Mouse (Mus musculus): ENCODE data around the gene Gm42791. TPM values are rescaled to one million over a fixed set of nuclear protein-coding genes. Genes with fewer than 3 reads are reported as not detected.

Gm42791 gene
- total and polyA plus RNA-seq, 3 experiments, result 0.42 to 1.3 TPM; not detected in 1

DNA sequence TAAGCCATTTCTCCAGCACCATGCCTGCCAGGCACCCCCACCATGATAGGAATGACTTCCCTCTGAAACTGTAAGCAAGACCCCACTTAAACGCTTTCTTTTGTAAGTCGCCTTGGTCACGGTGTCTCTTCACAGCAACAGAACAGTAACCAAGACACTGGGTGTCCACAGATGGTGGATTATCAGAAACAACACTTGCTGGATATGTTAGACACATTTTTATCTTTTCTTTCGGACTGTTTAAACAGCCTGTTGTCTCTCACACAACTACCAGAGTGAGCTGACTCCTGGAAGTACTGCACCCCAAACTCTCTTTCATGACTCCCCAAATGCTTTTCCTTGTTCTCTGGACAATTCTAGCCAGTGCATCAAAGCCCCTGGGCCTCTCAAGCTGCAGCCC, 104.7 kb downstream of the Gm42791 start:
- Histone ChIP-seq H3K27ac (ENCODE audit: insufficient read depth, low read depth) (no peak overlapping the region), H3K4me3 (replicated peaks in 1 of 3; ENCODE audit: low read depth in 2 of 3, low read length in 2 of 3, poor library complexity in 1 of 3) (no peak overlapping the region), H3K27me3 (replicated peaks) (no peaks in the 10 kb centered on the region), H3K9me3 (replicated peaks; ENCODE audit: low read length) (peaks cover 10% of the 10 kb centered on the region), H3K36me3 (replicated peaks in 1 of 2; ENCODE audit: control insufficient read depth in 1 of 2, insufficient read depth in 1 of 2, low read length in 1 of 2) (peaks cover 20 to 46% of the 10 kb centered on the region in 2 experiments), H3K4me1 (ENCODE audit: control insufficient read depth in 1 of 2, insufficient read depth in 2 of 2) (peaks cover 7 to 22% of the 10 kb centered on the region in 2 experiments; a peak in 3 of 4 replicates), H3K4me2 (ENCODE audit: insufficient read depth, low read depth, poor library complexity, severe bottlenecking) (no peak overlapping the region), H3K79me2 (replicated peaks; ENCODE audit: control insufficient read depth, extremely low read depth, insufficient read depth, poor library complexity, severe bottlenecking) (no peaks in the 10 kb centered on the region), H3K9ac (ENCODE audit: insufficient read depth, low read depth) (no peak overlapping the region)
- dilution Hi-C loops (cut with MboI; ENCODE audit: extremely low pct_ligation_motif_present, extremely low pct_unique_long_range_greater_than_20kb, low sequenced_read_pairs), result no loop called here
- DNase-seq (ENCODE audit: extremely low read depth), result no peak
- TF ChIP-seq RCOR1 (conservative IDR thresholded peaks at IDR 0.05; ENCODE audit: low read depth, low read length), result no peak
- no peak for TF ChIP-seq ELF1 (IDR thresholded peaks at IDR 0.05; ENCODE audit: low read depth, low read length)
- TF ChIP-seq MAFK (IDR thresholded peaks at IDR 0.05; ENCODE audit: insufficient replicate concordance, low read length), result no peak
- no peak for TF ChIP-seq JUND (conservative IDR thresholded peaks at IDR 0.05; ENCODE audit: low read depth, low read length)
- TF ChIP-seq MAZ (IDR thresholded peaks at IDR 0.05; ENCODE audit: low read depth, low read length), result no peak
- no peak for TF ChIP-seq HCFC1 (IDR thresholded peaks at IDR 0.05; ENCODE audit: low read depth, low read length)
- no peak for TF ChIP-seq SIN3A (IDR thresholded peaks at IDR 0.05; ENCODE audit: low read length)
- TF ChIP-seq RAD21 (IDR thresholded peaks at IDR 0.05; ENCODE audit: low read depth, low read length), result no peak
- no peak for TF ChIP-seq NELFE (IDR thresholded peaks at IDR 0.05; ENCODE audit: low read depth, low read length)
- TF ChIP-seq PAX5 (IDR thresholded peaks at IDR 0.05; ENCODE audit: low read length), result no peak
- TF ChIP-seq KAT2A (IDR thresholded peaks at IDR 0.05; ENCODE audit: insufficient replicate concordance, low read length), result no peak
- no peak for TF ChIP-seq USF1 (IDR thresholded peaks at IDR 0.05; ENCODE audit: low read depth, low read length)
- in situ Hi-C loops (cut with MboI; ENCODE audit: low pct_ligation_motif_present, low pct_unique_long_range_greater_than_20kb, low sequenced_read_pairs), result no loop called here

DNA sequence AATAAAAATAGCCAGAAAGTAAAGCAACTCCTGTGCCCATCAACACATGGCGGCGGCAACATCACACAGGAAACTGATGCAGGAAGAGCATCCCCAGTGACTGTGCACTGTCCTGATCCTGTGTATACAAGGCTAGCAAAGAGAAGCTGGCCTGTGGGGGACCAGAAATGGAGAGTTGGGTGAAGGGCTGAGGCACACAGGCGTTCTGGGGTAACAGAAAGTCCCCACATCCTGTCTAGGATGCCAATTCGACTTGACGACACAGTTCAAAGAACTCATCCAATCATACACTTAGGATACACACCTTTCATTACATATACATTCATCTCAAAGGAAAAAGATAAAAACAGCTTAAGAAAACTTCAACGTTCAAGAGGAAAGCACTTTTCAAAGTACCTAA, 106.9 kb downstream of the Gm42791 start:
- Histone ChIP-seq H3K27me3 (replicated peaks) (no peaks in the 10 kb centered on the region), H3K4me1 (ENCODE audit: control insufficient read depth in 1 of 2, insufficient read depth in 2 of 2) (peaks cover 0 to 16% of the 10 kb centered on the region in 2 experiments; a peak in 2 of 4 replicates), H3K36me3 (replicated peaks in 1 of 2; ENCODE audit: control insufficient read depth in 1 of 2, insufficient read depth in 1 of 2, low read length in 1 of 2) (peaks cover 15 to 45% of the 10 kb centered on the region in 2 experiments), H3K27ac (ENCODE audit: insufficient read depth, low read depth) (no peak overlapping the region), H3K4me3 (replicated peaks in 1 of 3; ENCODE audit: low read depth in 2 of 3, low read length in 2 of 3, poor library complexity in 1 of 3) (no peak overlapping the region), H3K9me3 (replicated peaks; ENCODE audit: low read length) (peaks cover 9% of the 10 kb centered on the region), H3K9ac (ENCODE audit: insufficient read depth, low read depth) (no peak overlapping the region), H3K4me2 (ENCODE audit: insufficient read depth, low read depth, poor library complexity, severe bottlenecking) (no peak overlapping the region), H3K79me2 (replicated peaks; ENCODE audit: control insufficient read depth, extremely low read depth, insufficient read depth, poor library complexity, severe bottlenecking) (no peaks in the 10 kb centered on the region)
- in situ Hi-C loops (cut with MboI; ENCODE audit: low pct_ligation_motif_present, low pct_unique_long_range_greater_than_20kb, low sequenced_read_pairs), result no loop called here
- dilution Hi-C loops (cut with MboI; ENCODE audit: extremely low pct_ligation_motif_present, extremely low pct_unique_long_range_greater_than_20kb, low sequenced_read_pairs), result no loop called here
- TF ChIP-seq ZNF384 (IDR thresholded peaks at IDR 0.05; ENCODE audit: low read depth, low read length), result no peak
- TF ChIP-seq NRF1 (IDR thresholded peaks at IDR 0.05; ENCODE audit: low read depth, low read length), result no peak
- TF ChIP-seq KAT2A (IDR thresholded peaks at IDR 0.05; ENCODE audit: insufficient replicate concordance, low read length), result no peak
- no peak for TF ChIP-seq ZC3H11A (IDR thresholded peaks at IDR 0.05; ENCODE audit: low read depth, low read length)
- TF ChIP-seq JUND (conservative IDR thresholded peaks at IDR 0.05; ENCODE audit: low read depth, low read length), result no peak
- no peak for TF ChIP-seq BHLHE40 (IDR thresholded peaks at IDR 0.05; ENCODE audit: low read depth, low read length)
- no peak for TF ChIP-seq ZMIZ1 (IDR thresholded peaks at IDR 0.05; ENCODE audit: low read depth, low read length)
- TF ChIP-seq POLR2AphosphoS2 (IDR thresholded peaks at IDR 0.05; ENCODE audit: low read depth, low read length), result no peak
- TF ChIP-seq MAX (IDR thresholded peaks at IDR 0.05; ENCODE audit: low read length), result no peak
- no peak for TF ChIP-seq EP300 (IDR thresholded peaks at IDR 0.05; ENCODE audit: low read length)
- no peak for TF ChIP-seq USF1 (IDR thresholded peaks at IDR 0.05; ENCODE audit: low read depth, low read length)
- DNase-seq (ENCODE audit: extremely low read depth), result no peak
